Mouse (Mus musculus): ENCODE results near the gene Evi2. TPM values are rescaled to one million over a fixed set of nuclear protein-coding genes. Genes with fewer than 3 reads are reported as not detected.

Gene Evi2
- total RNA-seq, 2 experiments from 2014 or later = not detected

GRCm38 (mm10) chr11:79523560-79524309, 6.7 kb downstream of the Evi2 start, which contains the start of gene Evi2b:
TSS of gene Evi2b (minus strand) at chr11:79523762.
- intact Hi-C loops (cut with DNase I) = no loop called here
- TF ChIP-seq CTCF (IDR thresholded peaks at IDR 0.05) = no peak
- Histone ChIP-seq H3K4me3 (no peak within 1 kb of the TSS), H3K27ac (no peak within 1 kb of the TSS)
- no peak for DNase-seq (ENCODE audit: extremely low spot score in 1 of 2, low spot score in 2 of 2)

- no peak for TF ChIP-seq CTCF (IDR thresholded peaks at IDR 0.05)
- H3K4me3 ChIP-seq = no peak overlapping the region
- DNase-seq (ENCODE audit: extremely low spot score in 1 of 2, low spot score in 2 of 2) = no peak
- H3K27ac ChIP-seq = no peak overlapping the region
- intact Hi-C loops (cut with DNase I) = no loop called here
These were observed 7.4 kb downstream of the Evi2 start for GRCm38 (mm10) chr11:79522944-79523343.

- DNase-seq (ENCODE audit: extremely low spot score in 1 of 2, low spot score in 2 of 2) = no peak
- no peak; the same call in 1 of the 2 replicates for TF ChIP-seq CTCF (IDR thresholded peaks at IDR 0.05)
- Histone ChIP-seq H3K27ac (peak overlapping the region; percentile 16; the same call in 1 of the 2 replicates), H3K4me3 (no peak overlapping the region)
- intact Hi-C loops (cut with DNase I) = no loop called here
These were observed 8.5 kb downstream of the Evi2 start for GRCm38 (mm10) chr11:79521930-79522329.

GRCm38 (mm10) chr11:79520772-79521171, 9.6 kb downstream of the Evi2 start:
- Histone ChIP-seq H3K27ac (peak overlapping the region; percentile 50; the same call in 1 of the 2 replicates), H3K4me3 (no peak overlapping the region)
- intact Hi-C loops (cut with DNase I) = no loop called here
- no peak for TF ChIP-seq CTCF (IDR thresholded peaks at IDR 0.05)
- no peak for DNase-seq (ENCODE audit: extremely low spot score in 1 of 2, low spot score in 2 of 2)

- Histone ChIP-seq H3K4me3 (no peak overlapping the region), H3K27ac (peak overlapping the region; percentile 50)
- DNase-seq (ENCODE audit: extremely low spot score in 1 of 2, low spot score in 2 of 2) = no peak
- no peak for TF ChIP-seq CTCF (IDR thresholded peaks at IDR 0.05)
- intact Hi-C loops (cut with DNase I) = no loop called here
These were observed 10.5 kb downstream of the Evi2 start for GRCm38 (mm10) chr11:79519878-79520291.

- DNase-seq (ENCODE audit: extremely low spot score in 1 of 2, low spot score in 2 of 2) = no peak
- no peak overlapping the region for H3K4me3 ChIP-seq
- TF ChIP-seq CTCF (IDR thresholded peaks at IDR 0.05) = no peak
- intact Hi-C loops (cut with DNase I) = no loop called here
- peak overlapping the region; percentile 70 for H3K27ac ChIP-seq
These were observed 11.1 kb downstream of the Evi2 start for GRCm38 (mm10) chr11:79519299-79519698.

GRCm38 (mm10) chr11:79515798-79516197, 14.6 kb downstream of the Evi2 start:
- no peak for DNase-seq (ENCODE audit: extremely low spot score in 1 of 2, low spot score in 2 of 2)
- TF ChIP-seq CTCF (IDR thresholded peaks at IDR 0.05) = no peak
- intact Hi-C loops (cut with DNase I) = no loop called here
- Histone ChIP-seq H3K27ac (no peak overlapping the region), H3K4me3 (no peak overlapping the region)

GRCm38 (mm10) chr11:79515331-79515730, 15.1 kb downstream of the Evi2 start:
- no peak for DNase-seq (ENCODE audit: extremely low spot score in 1 of 2, low spot score in 2 of 2)
- intact Hi-C loops (cut with DNase I) = no loop called here
- no peak for TF ChIP-seq CTCF (IDR thresholded peaks at IDR 0.05)
- Histone ChIP-seq H3K4me3 (no peak overlapping the region), H3K27ac (no peak overlapping the region)

GRCm38 (mm10) chr11:79511970-79512369, 18.4 kb downstream of the Evi2 start:
- DNase-seq (ENCODE audit: extremely low spot score in 1 of 2, low spot score in 2 of 2) = no peak
- Histone ChIP-seq H3K27ac (no peak overlapping the region), H3K4me3 (no peak overlapping the region)
- TF ChIP-seq CTCF (IDR thresholded peaks at IDR 0.05) = no peak; the same call in 1 of the 2 replicates
- intact Hi-C loops (cut with DNase I) = no loop called here

GRCm38 (mm10) chr11:79504506-79504905, 25.9 kb downstream of the Evi2 start:
- no peak for DNase-seq (ENCODE audit: extremely low spot score in 1 of 2, low spot score in 2 of 2)
- Histone ChIP-seq H3K27ac (peak overlapping the region; percentile 93), H3K4me3 (peak overlapping the region; percentile 66; the same call in 1 of the 2 replicates)
- intact Hi-C loops (cut with DNase I) = loop anchor here (5.0 kb wide), 1 partner anchor 42 kb away; no protein-coding TSS in a partner anchor
- TF ChIP-seq CTCF (IDR thresholded peaks at IDR 0.05) = no peak

- peak; percentile 67 to 69 for DNase-seq (ENCODE audit: extremely low spot score in 1 of 2, low spot score in 2 of 2)
- intact Hi-C loops (cut with DNase I) = loop anchor here (5.0 kb wide), 1 partner anchor 42 kb away; no protein-coding TSS in a partner anchor
- Histone ChIP-seq H3K27ac (peak within 1 kb of the TSS; percentile 93), H3K4me3 (peak within 1 kb of the TSS; percentile 66)
- TF ChIP-seq CTCF (IDR thresholded peaks at IDR 0.05) = no peak
These were observed 26.5 kb downstream of the Evi2 start, which contains the start of gene Omg for GRCm38 (mm10) chr11:79503845-79504244. TSS of gene Omg (minus strand) at chr11:79504084.

GRCm38 (mm10) chr11:79502917-79503316, 27.5 kb downstream of the Evi2 start:
- Histone ChIP-seq H3K27ac (peak overlapping the region; percentile 93), H3K4me3 (peak overlapping the region; percentile 66)
- intact Hi-C loops (cut with DNase I) = loop anchor here (5.0 kb wide), 1 partner anchor 41 kb away; no protein-coding TSS in a partner anchor
- no peak for TF ChIP-seq CTCF (IDR thresholded peaks at IDR 0.05)
- no peak for DNase-seq (ENCODE audit: extremely low spot score in 1 of 2, low spot score in 2 of 2)
